Mouse (Mus musculus) neural tube, embryonic 12.5 days (tissue): ENCODE results near the gene Lhcgr. TPM values are rescaled to one million over a fixed set of nuclear protein-coding genes. Genes with fewer than 3 reads are reported as not detected.

Experiments
- ATAC-seq: fragments of 200-750 bp; cut with Nextera tagmentation; 2 replicates; pipeline ENCODE4 v1.8.0; 2017; ENCODE audit warnings: low read depth, mild to moderate bottlenecking, moderate TSS enrichment, moderate library complexity; ENCODE audit not compliant: low FRiP score
- H3K27ac ChIP-seq: fragments of 300-500 bp; sonication (generic); 2 replicates; pipeline ENCODE4 v1.5.1; 2016
- H3K27me3 ChIP-seq: fragments of 300-500 bp; sonication (generic); replicated peaks from 2 replicates; pipeline ENCODE4 v1.6.1; 2016; ENCODE audit warnings: mild to moderate bottlenecking
- H3K36me3 ChIP-seq: fragments of 300-500 bp; sonication (generic); 2 replicates; pipeline ENCODE4 v1.6.1; 2016; ENCODE audit warnings: mild to moderate bottlenecking
- H3K4me1 ChIP-seq: fragments of 300-500 bp; sonication (generic); 2 replicates; pipeline ENCODE4 v1.6.1; 2016
- H3K4me2 ChIP-seq: fragments of 300-500 bp; sonication (generic); replicated peaks from 2 replicates; pipeline ENCODE4 v1.6.1; 2016; ENCODE audit warnings: mild to moderate bottlenecking
- H3K4me3 ChIP-seq: fragments of 300-500 bp; sonication (generic); 2 replicates; pipeline ENCODE4 v1.5.1; 2016
- H3K9ac ChIP-seq: fragments of 300-500 bp; sonication (generic); 2 replicates; pipeline ENCODE4 v1.6.1; 2016; ENCODE audit warnings: mild to moderate bottlenecking
- H3K9me3 ChIP-seq: fragments of 300-500 bp; sonication (generic); 2 replicates; pipeline ENCODE4 v1.6.1; 2016; ENCODE audit warnings: mild to moderate bottlenecking
- WGBS: fragments of 180-500 bp; shearing (Covaris S2); methylation state at CpG from one replicate; pipeline ENCODE4 v1.1.7; 2016; 5-methylcytosine and 5-hydroxymethylcytosine counted together
- polyA plus RNA-seq: library from polyadenylated mRNA; unstranded; fragments of >200 nt; fragmentation: Nextera tagmentation; extraction: Ambion mirVana; gene quantifications from 2 replicates; pipeline ENCODE4 v1.2.1, GENCODE M21; 2016

The Lhcgr gene
- polyA plus RNA-seq, 1 experiment from 2014 or later = 1.2 TPM

DNA sequence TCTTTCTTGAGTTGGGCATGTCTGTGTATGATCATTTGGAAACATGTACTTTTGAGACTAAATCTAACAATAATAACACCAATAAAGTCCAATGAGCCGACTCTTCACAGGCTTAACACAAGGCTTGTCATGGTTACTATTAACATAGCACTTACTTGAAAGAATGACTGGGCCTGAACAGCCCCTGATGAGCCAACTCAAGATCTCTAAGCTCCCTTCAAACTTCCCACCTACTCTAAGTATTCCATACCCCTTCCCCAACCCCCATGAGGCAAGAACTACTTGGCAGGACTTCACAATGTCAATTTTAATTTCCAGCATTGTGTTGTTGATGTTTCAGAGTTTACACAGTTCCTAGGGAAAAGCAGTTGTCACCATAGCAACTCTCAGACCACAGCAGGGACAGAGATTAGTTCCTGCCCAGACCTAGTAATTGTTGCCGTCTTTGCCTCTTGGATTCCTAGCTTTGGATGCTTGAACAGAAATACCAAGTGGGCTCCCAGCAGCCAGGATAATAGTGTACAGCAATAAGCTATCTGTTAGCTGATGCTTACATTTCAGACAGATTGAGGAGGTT lies 22.4 kb downstream of the Lhcgr start:
- Histone ChIP-seq H3K9me3 (no peaks in the 10 kb centered on the region), H3K4me2 (no peak overlapping the region), H3K27ac (no peak overlapping the region), H3K4me1 (peaks cover 17% of the 10 kb centered on the region), H3K27me3 (no peaks in the 10 kb centered on the region), H3K4me3 (no peak overlapping the region), H3K9ac (no peak overlapping the region), H3K36me3 (no peaks in the 10 kb centered on the region)
- no peak for ATAC-seq
- 64% methylated on average over 2 of the region's 2 CpGs for whole genome bisulfite sequencing

DNA sequence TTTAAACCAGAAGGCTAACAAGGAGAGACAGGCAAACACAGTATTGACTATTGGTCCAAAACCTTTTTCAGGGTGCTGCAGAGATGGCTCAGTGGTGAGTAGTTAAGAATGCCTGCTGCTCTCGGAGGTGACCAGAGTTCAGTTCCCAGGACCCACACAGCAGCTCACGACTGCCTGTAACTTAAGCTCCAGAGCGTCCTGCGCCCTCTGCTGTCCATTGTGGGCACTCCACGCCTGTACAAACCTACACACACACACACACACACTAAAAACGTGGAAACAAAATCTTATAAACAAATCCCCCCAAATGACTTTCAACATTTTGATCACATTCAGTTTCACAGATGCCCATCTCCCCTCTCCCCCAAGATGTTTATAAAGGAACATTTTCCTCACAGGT lies 24.9 kb downstream of the Lhcgr start:
- peaks cover 22% of the 10 kb centered on the region for H3K4me1 ChIP-seq
- no peak overlapping the region for H3K4me3 ChIP-seq
- H3K27ac ChIP-seq = no peak overlapping the region
- 87% methylated on average over 6 of the region's 6 CpGs for WGBS
- no peak overlapping the region for H3K4me2 ChIP-seq
- H3K9ac ChIP-seq = no peak overlapping the region
- no peaks in the 10 kb centered on the region for H3K27me3 ChIP-seq
- ATAC-seq = no peak
- H3K9me3 ChIP-seq = no peaks in the 10 kb centered on the region
- no peaks in the 10 kb centered on the region for H3K36me3 ChIP-seq

DNA sequence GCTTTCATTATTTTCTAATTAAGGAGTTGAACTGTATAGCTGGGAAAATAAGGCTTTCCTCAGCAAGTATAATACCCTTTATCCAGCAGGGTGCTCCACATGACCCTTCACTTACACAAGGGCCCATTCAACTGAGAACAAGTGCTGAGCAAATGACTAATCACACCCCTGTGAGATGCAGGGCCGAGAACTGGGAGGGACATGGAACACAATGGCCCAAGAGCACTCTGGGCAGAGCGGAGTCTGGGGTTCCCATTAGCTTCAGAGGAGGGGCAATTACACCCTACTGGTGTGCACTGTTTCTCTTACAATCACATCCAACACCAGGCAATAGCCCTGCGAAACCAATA lies 27.7 kb downstream of the Lhcgr start:
- H3K4me3 ChIP-seq = no peak overlapping the region
- no peak overlapping the region for H3K9ac ChIP-seq
- H3K27me3 ChIP-seq = no peaks in the 10 kb centered on the region
- WGBS = 15% methylated on average over 3 of the region's 3 CpGs
- H3K4me2 ChIP-seq = no peak overlapping the region
- H3K36me3 ChIP-seq = no peaks in the 10 kb centered on the region
- H3K9me3 ChIP-seq = no peaks in the 10 kb centered on the region
- ATAC-seq = peak; percentile 89
- H3K4me1 ChIP-seq = peaks cover 22% of the 10 kb centered on the region
- H3K27ac ChIP-seq = no peak overlapping the region

DNA sequence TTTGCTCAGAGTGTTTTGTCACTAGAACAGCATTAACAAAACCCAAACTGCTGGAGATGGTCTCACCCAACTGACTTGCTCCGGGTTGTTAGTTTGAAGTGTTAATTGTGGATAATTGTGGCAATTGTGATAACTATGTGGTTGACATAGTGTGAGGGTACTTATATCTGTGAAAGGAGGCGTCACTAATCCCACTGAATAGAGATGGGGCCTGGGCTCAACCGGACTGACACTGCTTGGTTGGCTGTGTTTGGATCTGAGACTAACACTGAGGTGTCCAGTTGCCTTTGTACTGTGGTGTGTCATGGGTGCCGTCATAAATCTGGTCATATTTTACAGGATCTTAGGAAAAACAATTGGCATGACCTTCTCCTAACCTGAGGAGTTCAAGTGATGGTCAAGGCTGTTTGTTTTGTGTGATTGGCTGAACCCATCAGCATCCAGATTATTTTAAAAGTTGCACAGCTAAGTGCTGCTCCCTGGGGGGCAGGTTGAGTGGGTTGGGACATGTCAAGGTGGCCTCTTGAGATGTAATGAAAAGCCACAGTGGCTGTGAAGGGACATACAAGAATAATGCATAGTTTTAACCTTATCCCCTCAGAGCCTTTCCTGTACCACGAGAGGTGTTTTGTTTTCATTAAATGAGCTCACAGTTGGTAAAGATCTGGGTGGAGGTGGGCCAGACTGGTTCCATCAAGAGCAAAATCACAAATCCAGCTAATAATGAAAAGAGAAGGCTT lies 28.2 kb downstream of the Lhcgr start:
- peak; percentile 75 for ATAC-seq
- no peaks in the 10 kb centered on the region for H3K9me3 ChIP-seq
- H3K4me1 ChIP-seq = peaks cover 24% of the 10 kb centered on the region
- H3K9ac ChIP-seq = no peak overlapping the region
- no peak overlapping the region for H3K27ac ChIP-seq
- H3K4me3 ChIP-seq = no peak overlapping the region
- no peaks in the 10 kb centered on the region for H3K27me3 ChIP-seq
- 11% methylated on average over 5 of the region's 5 CpGs for WGBS
- no peak overlapping the region for H3K4me2 ChIP-seq
- no peaks in the 10 kb centered on the region for H3K36me3 ChIP-seq

DNA sequence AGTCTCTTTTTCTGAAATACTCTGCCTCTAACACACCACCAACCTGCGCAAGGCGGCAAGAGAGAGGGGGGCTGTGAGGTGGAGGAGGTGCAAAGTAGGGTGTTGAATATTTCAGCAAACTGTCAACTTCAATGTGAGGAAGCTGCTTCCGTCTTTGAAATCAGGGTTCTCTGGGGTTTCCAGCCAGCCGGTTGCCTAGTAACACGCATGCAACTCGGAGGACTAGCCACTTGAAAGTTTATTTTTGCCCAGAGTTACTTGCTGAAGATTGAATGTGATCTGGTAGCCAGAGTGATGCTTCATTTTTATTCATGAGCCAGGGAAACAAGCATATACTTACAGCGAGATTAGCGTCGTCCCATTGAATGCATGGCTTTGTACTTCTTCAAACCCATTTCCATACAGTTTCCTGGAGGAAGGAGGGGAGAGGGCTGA lies 33.8 kb downstream of the Lhcgr start:
- ATAC-seq = peak; percentile 41; the same call in 1 of the 2 replicates
- no peaks in the 10 kb centered on the region for H3K36me3 ChIP-seq
- no peak overlapping the region for H3K27ac ChIP-seq
- WGBS = 13% methylated on average over 9 of the region's 9 CpGs
- no peak overlapping the region for H3K4me3 ChIP-seq
- no peaks in the 10 kb centered on the region for H3K9me3 ChIP-seq
- peaks cover 31% of the 10 kb centered on the region for H3K4me1 ChIP-seq
- no peak overlapping the region for H3K9ac ChIP-seq
- H3K27me3 ChIP-seq = no peaks in the 10 kb centered on the region
- H3K4me2 ChIP-seq = no peak overlapping the region

DNA sequence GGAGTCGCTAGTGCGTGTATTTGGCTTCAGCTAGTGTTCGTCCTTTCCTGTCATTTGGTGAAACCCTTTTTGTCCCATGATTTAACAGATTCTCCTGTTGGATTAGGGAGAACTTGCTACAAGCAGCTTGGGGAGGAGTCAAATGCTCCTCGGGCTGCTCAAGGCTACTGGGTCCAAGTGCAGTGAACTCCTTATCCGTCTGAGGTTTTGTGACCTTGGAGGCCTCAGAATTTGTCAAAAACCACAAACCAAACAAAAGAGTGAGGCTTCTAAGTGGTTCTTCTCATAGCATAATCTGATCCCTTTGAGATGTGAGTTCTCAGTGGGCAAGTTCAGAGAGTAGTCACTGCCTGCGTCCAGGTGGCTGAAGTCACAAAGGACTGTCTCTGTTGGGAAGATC lies 36.0 kb downstream of the Lhcgr start:
- no peak overlapping the region for H3K27ac ChIP-seq
- H3K27me3 ChIP-seq = no peaks in the 10 kb centered on the region

DNA sequence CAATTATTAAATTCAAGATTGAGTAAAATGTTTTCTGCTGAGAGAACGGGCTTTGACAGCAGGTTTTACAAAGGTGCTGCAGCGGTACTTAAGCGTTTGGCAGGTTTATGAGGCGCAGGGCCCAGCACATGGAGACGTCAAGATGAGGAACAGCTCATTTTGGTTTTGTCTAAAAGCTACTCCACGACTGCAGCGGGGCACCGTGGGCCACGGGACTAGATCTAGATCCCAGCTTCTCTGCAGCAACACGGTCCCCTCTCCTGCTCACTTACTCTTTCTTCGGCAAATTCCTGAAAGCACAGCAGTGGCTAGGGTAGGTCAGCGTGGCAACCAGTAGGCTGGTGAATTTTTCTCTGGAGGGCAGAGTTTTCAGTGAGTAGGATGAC lies 38.3 kb downstream of the Lhcgr start:
- Histone ChIP-seq H3K4me2 (peak overlapping the region; percentile 45), H3K27me3 (no peaks in the 10 kb centered on the region), H3K9me3 (no peaks in the 10 kb centered on the region), H3K9ac (no peak overlapping the region), H3K27ac (no peak overlapping the region; the same call in 1 of the 2 replicates), H3K36me3 (no peaks in the 10 kb centered on the region), H3K4me3 (0 out of 2 replicates have a peak overlapping the region, but pooled peaks have one; percentile 0), H3K4me1 (peaks cover 33% of the 10 kb centered on the region)
- peak; percentile 7; the same call in 1 of the 2 replicates for ATAC-seq
- WGBS = 32% methylated on average over 12 of the region's 12 CpGs

More for the DNA sequence above, 36.0 kb downstream of the Lhcgr start:
- 86% methylated on average over 6 of the region's 6 CpGs for WGBS
- no peak overlapping the region for H3K9ac ChIP-seq
- no peaks in the 10 kb centered on the region for H3K9me3 ChIP-seq
- ATAC-seq = no peak
- H3K4me2 ChIP-seq = no peak overlapping the region
- H3K36me3 ChIP-seq = no peaks in the 10 kb centered on the region
- no peak overlapping the region for H3K4me3 ChIP-seq
- H3K4me1 ChIP-seq = peaks cover 32% of the 10 kb centered on the region

DNA sequence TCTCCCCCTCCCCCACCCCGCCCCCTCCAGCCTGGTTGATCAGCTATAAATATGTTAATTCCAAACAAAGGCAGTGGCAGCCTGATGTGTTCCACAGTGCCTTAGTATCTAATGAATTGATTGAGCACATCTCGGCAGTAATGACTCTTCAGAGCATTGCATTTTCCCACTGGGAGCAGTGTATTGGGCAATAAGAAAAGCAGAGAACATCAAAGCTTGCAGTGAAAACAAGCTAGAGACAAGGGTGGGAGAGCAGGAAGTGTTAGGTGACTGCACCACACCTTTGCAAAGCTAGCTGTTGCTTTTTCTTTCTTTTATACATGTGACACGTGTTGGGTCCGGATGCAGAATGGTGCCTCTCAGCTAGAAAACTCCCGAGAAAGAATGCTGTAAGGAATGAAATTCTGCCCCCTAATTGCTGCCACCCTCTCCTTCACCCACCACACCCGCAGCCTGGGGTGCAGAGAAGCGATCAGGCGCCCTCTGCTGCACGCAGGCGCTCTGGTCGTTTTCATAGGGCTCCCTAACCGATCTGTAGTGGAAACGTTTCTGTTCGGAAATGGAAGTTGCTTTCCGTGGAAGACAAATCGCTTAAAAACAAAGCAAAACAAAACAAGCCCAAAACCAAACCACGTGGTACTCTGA lies 38.8 kb downstream of the Lhcgr start:
- H3K36me3 ChIP-seq = no peaks in the 10 kb centered on the region
- H3K9me3 ChIP-seq = no peaks in the 10 kb centered on the region
- H3K27ac ChIP-seq = no peak overlapping the region
- H3K4me3 ChIP-seq = 0 out of 2 replicates have a peak overlapping the region, but pooled peaks have one; percentile 0
- H3K9ac ChIP-seq = no peak overlapping the region
- ATAC-seq = peak; percentile 74
- peaks cover 29% of the 10 kb centered on the region for H3K4me1 ChIP-seq
- no peaks in the 10 kb centered on the region for H3K27me3 ChIP-seq
- H3K4me2 ChIP-seq = peak overlapping the region; percentile 45
- 6% methylated on average over 17 of the region's 17 CpGs for WGBS

DNA sequence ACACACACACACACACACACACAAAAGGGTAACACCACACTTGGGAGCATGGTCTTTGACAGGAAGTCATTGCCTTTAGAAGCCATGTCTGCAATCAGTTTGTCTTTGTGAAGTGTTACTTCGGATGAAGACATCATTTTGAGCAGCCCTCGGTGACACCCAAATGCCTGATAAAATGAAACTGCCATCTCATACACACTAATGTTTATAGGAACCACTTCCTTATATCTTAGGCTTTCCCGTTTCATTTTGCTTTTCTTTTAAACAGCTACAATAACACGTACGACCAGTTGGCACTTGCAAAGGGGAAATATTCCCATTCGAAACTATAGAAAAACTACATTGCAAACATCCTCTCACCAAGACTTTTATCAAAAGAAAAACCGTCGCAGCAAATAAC lies 42.1 kb downstream of the Lhcgr start:
- Histone ChIP-seq H3K4me1 (peaks cover 24% of the 10 kb centered on the region), H3K4me2 (no peak overlapping the region), H3K9ac (no peak overlapping the region), H3K9me3 (no peaks in the 10 kb centered on the region), H3K36me3 (no peaks in the 10 kb centered on the region), H3K27me3 (no peaks in the 10 kb centered on the region), H3K27ac (no peak overlapping the region), H3K4me3 (no peak overlapping the region)
- no peak for ATAC-seq
- 72% methylated on average over 8 of the region's 8 CpGs for WGBS

DNA sequence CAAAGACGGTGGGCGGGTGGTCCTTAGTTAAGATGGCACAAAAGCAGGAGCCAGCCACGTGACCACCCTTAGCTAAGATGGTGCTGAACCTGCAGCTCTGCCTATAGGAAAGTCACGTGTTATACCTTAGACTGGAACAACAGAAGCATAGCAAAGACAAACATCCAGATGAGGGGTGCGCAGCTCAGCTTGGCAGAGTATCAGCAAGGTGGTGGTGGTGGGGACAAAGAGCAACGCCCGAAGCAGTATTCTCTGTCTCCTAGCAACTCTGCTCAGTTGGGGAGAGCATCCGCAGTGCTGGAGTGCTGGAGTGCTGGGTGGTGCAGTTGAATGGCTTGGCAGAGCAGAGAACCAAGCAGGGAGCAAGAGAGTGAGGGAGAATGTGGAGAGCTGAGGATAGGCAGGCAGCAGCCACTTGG lies 85.5 kb downstream of the Lhcgr start:
- Histone ChIP-seq H3K9ac (no peak overlapping the region), H3K9me3 (no peaks in the 10 kb centered on the region), H3K4me3 (no peak overlapping the region), H3K4me2 (no peak overlapping the region; the same call in 1 of the 2 replicates), H3K4me1 (peaks cover 8% of the 10 kb centered on the region; the same call in 1 of the 2 replicates), H3K27me3 (no peaks in the 10 kb centered on the region), H3K36me3 (no peaks in the 10 kb centered on the region), H3K27ac (no peak overlapping the region)
- WGBS = 27% methylated on average over 8 of the region's 8 CpGs
- ATAC-seq = peak; percentile 71

DNA sequence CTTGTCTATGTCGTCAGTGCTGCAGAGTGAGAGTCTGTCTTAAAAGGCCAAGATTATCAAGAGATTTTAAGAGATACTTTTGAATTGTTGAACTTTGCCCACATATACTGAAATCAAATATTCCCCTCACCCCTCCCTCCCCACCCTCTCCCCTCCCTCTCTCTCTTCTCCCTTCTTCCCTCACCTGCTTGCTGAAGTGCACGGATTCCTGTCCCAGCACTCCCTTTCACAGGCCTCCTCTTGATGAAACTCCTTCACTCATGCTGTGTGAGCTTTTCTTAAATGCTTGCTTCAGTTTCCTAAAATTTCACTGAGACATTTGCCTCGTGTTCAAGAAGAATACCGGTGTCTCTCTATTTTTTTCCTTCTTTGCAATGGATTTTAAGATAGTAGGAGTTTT lies 88.7 kb downstream of the Lhcgr start:
- H3K27me3 ChIP-seq = no peaks in the 10 kb centered on the region
- WGBS = 47% methylated on average over 4 of the region's 4 CpGs
- H3K4me2 ChIP-seq = no peak overlapping the region
- H3K27ac ChIP-seq = no peak overlapping the region
- H3K9me3 ChIP-seq = no peaks in the 10 kb centered on the region
- no peak overlapping the region for H3K4me3 ChIP-seq
- H3K9ac ChIP-seq = no peak overlapping the region
- no peaks in the 10 kb centered on the region for H3K36me3 ChIP-seq
- no peak for ATAC-seq
- H3K4me1 ChIP-seq = peaks cover 8% of the 10 kb centered on the region; the same call in 1 of the 2 replicates

DNA sequence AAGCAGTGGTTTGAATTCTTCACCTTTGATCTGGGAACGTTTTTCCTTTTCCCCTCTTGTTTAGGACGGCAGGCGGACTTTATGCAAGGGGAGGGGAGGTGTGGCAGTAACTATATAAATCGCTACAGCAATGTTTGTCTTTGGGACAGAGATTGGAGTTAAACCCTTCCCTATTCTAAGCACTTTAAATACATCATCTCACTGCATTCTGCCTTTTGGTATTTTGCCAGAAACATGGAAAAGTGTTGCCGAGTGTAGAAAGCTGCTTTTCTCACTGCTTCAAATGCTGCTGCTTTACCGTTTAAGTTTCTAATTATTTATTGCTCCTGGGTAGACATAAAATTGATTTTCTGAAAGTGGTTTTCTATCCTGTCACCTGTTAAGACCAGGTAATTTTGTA lies 89.4 kb downstream of the Lhcgr start:
- Histone ChIP-seq H3K36me3 (no peaks in the 10 kb centered on the region), H3K27me3 (no peaks in the 10 kb centered on the region), H3K4me2 (no peak overlapping the region), H3K4me1 (peaks cover 8% of the 10 kb centered on the region; the same call in 1 of the 2 replicates), H3K4me3 (no peak overlapping the region), H3K9me3 (no peaks in the 10 kb centered on the region), H3K27ac (no peak overlapping the region), H3K9ac (no peak overlapping the region)
- no peak for ATAC-seq
- WGBS = 30% methylated on average over 6 of the region's 6 CpGs
